Mouse (Mus musculus) CH12.LX (cell line): ENCODE measurements around the gene Ccdc69. TPM values are rescaled to one million over a fixed set of nuclear protein-coding genes. Genes with fewer than 3 reads are reported as not detected.
A peak's percentile ranks its signal among the peaks of the same experiment; 100 is the strongest.

Experiments
- DNase-seq: peaks from one replicate; pipeline ENCODE4 v3.0.0-alpha.2; 2013; ENCODE audit errors: extremely low read depth
- H3K27ac ChIP-seq: 2 replicates; pipeline ENCODE4 v1.5.1; 2012; ENCODE audit warnings: low read depth, mild to moderate bottlenecking, control low read depth, moderate library complexity; ENCODE audit not compliant: insufficient read depth
- H3K27me3 ChIP-seq: replicated peaks from 2 replicates; pipeline ENCODE3; 2012; ENCODE audit warnings: inconsistent platforms
- H3K36me3 ChIP-seq, 2 experiments: replicated peaks in 1 of 2; 2 replicates each; pipeline versions ENCODE3 to v1.6.1; 2012; ENCODE audit warnings: inconsistent platforms in 1 of 2, low read length in 1 of 2, mild to moderate bottlenecking in 1 of 2, mixed read lengths in 1 of 2, moderate library complexity in 1 of 2; ENCODE audit not compliant: control insufficient read depth in 1 of 2, insufficient read depth in 1 of 2
- H3K4me1 ChIP-seq, 2 experiments: 2 replicates each; pipeline ENCODE4 v1.6.1; 2012; ENCODE audit warnings: inconsistent platforms in 1 of 2, moderate library complexity in 1 of 2; ENCODE audit not compliant: insufficient read depth in 2 of 2, control insufficient read depth in 1 of 2
- H3K4me2 ChIP-seq: 2 replicates; pipeline ENCODE4 v1.6.1; 2012; ENCODE audit warnings: low read depth, mild to moderate bottlenecking, control low read depth; ENCODE audit not compliant: poor library complexity, insufficient read depth, severe bottlenecking
- H3K4me3 ChIP-seq, 3 experiments: fragments of 150-350 bp in 1 of 3; sonication (generic) in 1 of 3; replicated peaks in 1 of 3; 2 replicates each; pipeline versions ENCODE3 to v1.5.1; 2011 to 2012; ENCODE audit warnings: low read depth in 2 of 3, low read length in 2 of 3, mild to moderate bottlenecking in 2 of 3, moderate library complexity in 2 of 3, control low read depth in 1 of 3, improper control_type of control experiment in 1 of 3, inconsistent platforms in 1 of 3, mixed read lengths in 1 of 3; ENCODE audit not compliant: poor library complexity in 1 of 3
- H3K79me2 ChIP-seq: replicated peaks from 2 replicates; pipeline ENCODE4 v1.6.1; 2012; ENCODE audit warnings: mild to moderate bottlenecking, moderate library complexity; ENCODE audit not compliant: control insufficient read depth, poor library complexity, insufficient read depth, severe bottlenecking; ENCODE audit errors: extremely low read depth
- H3K9ac ChIP-seq: 2 replicates; pipeline ENCODE4 v1.6.1; 2012; ENCODE audit warnings: low read depth, mild to moderate bottlenecking, control low read depth, moderate library complexity; ENCODE audit not compliant: insufficient read depth
- H3K9me3 ChIP-seq: replicated peaks from 2 replicates; pipeline ENCODE3; 2012; ENCODE audit warnings: low read length, inconsistent platforms, mixed read lengths
- CHD1 ChIP-seq: IDR thresholded peaks from 2 replicates; pipeline ENCODE4 v1.6.1; 2012; ENCODE audit warnings: low read depth, low read length, improper control_type of control experiment, inconsistent platforms
- CHD2 ChIP-seq: IDR thresholded peaks from 2 replicates; pipeline ENCODE4 v1.6.1; 2011; ENCODE audit warnings: low read length, improper control_type of control experiment
- CTCF ChIP-seq, 2 experiments: IDR thresholded peaks in 1 of 2; conservative IDR thresholded peaks in 1 of 2; 2 replicates each; pipeline ENCODE4 v1.5.1; 2011 to 2012; ENCODE audit warnings: low read depth in 2 of 2, low read length in 2 of 2, improper control_type of control experiment in 1 of 2, inconsistent platforms in 1 of 2, mild to moderate bottlenecking in 1 of 2, moderate library complexity in 1 of 2
- E2F4 ChIP-seq: IDR thresholded peaks from 2 replicates; pipeline ENCODE4 v1.6.1; 2011; ENCODE audit warnings: low read depth, low read length, improper control_type of control experiment; ENCODE audit not compliant: insufficient replicate concordance
- ELF1 ChIP-seq: IDR thresholded peaks from 2 replicates; pipeline ENCODE4 v1.6.1; 2014; ENCODE audit warnings: low read depth, mild to moderate bottlenecking, inconsistent platforms, low read length, improper control_type of control experiment
- EP300 ChIP-seq: IDR thresholded peaks from 2 replicates; pipeline ENCODE4 v1.6.1; 2011; ENCODE audit warnings: low read length, improper control_type of control experiment
- ETS1 ChIP-seq: conservative IDR thresholded peaks from 2 replicates; pipeline ENCODE4 v1.6.1; 2012; ENCODE audit warnings: low read depth, mild to moderate bottlenecking, inconsistent platforms, low read length, improper control_type of control experiment, moderate library complexity
- HCFC1 ChIP-seq: IDR thresholded peaks from 2 replicates; pipeline ENCODE4 v1.6.1; 2012; ENCODE audit warnings: low read depth, mild to moderate bottlenecking, inconsistent platforms, low read length, improper control_type of control experiment
- IRF4 ChIP-seq: IDR thresholded peaks from 2 replicates; pipeline ENCODE4 v1.6.1; 2014; ENCODE audit warnings: low read depth, mild to moderate bottlenecking, inconsistent platforms, low read length, improper control_type of control experiment
- JUN ChIP-seq: IDR thresholded peaks from 2 replicates; pipeline ENCODE4 v1.6.1; 2011; ENCODE audit warnings: low read depth, mild to moderate bottlenecking, low read length, improper control_type of control experiment, moderate library complexity; ENCODE audit not compliant: insufficient read depth
- JUND ChIP-seq: conservative IDR thresholded peaks from 2 replicates; pipeline ENCODE4 v1.6.1; 2011; ENCODE audit warnings: low read depth, low read length, improper control_type of control experiment
- KAT2A ChIP-seq: IDR thresholded peaks from 2 replicates; pipeline ENCODE4 v1.6.1; 2012; ENCODE audit warnings: low read length, improper control_type of control experiment, inconsistent platforms; ENCODE audit not compliant: insufficient replicate concordance
- MAFK ChIP-seq: IDR thresholded peaks from 2 replicates; pipeline ENCODE4 v1.6.1; 2011; ENCODE audit warnings: low read length, improper control_type of control experiment; ENCODE audit not compliant: insufficient replicate concordance
- MAX ChIP-seq: IDR thresholded peaks from 2 replicates; pipeline ENCODE4 v1.6.1; 2011; ENCODE audit warnings: low read length, improper control_type of control experiment
- MAZ ChIP-seq: IDR thresholded peaks from 2 replicates; pipeline ENCODE4 v1.6.1; 2012; ENCODE audit warnings: low read depth, mild to moderate bottlenecking, inconsistent platforms, low read length, improper control_type of control experiment, moderate library complexity
- MEF2A ChIP-seq: IDR thresholded peaks from 2 replicates; pipeline ENCODE4 v1.6.1; 2014; ENCODE audit warnings: low read depth, mild to moderate bottlenecking, inconsistent platforms, low read length, improper control_type of control experiment, borderline replicate concordance
- MYC ChIP-seq: IDR thresholded peaks from 2 replicates; pipeline ENCODE4 v1.6.1; 2011; ENCODE audit warnings: low read depth, mild to moderate bottlenecking, improper control_type of control experiment, low read length
- PAX5 ChIP-seq: IDR thresholded peaks from 2 replicates; pipeline ENCODE4 v1.6.1; 2012; ENCODE audit warnings: low read length, inconsistent platforms, mixed read lengths
- POLR2A ChIP-seq: IDR thresholded peaks from 2 replicates; pipeline ENCODE4 v1.6.1; 2011; ENCODE audit warnings: low read depth, mild to moderate bottlenecking, improper control_type of control experiment, low read length
- RAD21 ChIP-seq: IDR thresholded peaks from 2 replicates; pipeline ENCODE4 v1.6.1; 2011; ENCODE audit warnings: low read depth, mild to moderate bottlenecking, low read length, improper control_type of control experiment, moderate library complexity
- RCOR1 ChIP-seq: conservative IDR thresholded peaks from 2 replicates; pipeline ENCODE4 v1.6.1; 2012; ENCODE audit warnings: low read depth, mild to moderate bottlenecking, inconsistent platforms, low read length, improper control_type of control experiment
- SMC3 ChIP-seq: IDR thresholded peaks from 2 replicates; pipeline ENCODE4 v1.6.1; 2011; ENCODE audit warnings: low read depth, low read length, improper control_type of control experiment
- TBP ChIP-seq: conservative IDR thresholded peaks from 2 replicates; pipeline ENCODE4 v1.6.1; 2011; ENCODE audit warnings: low read depth, low read length, improper control_type of control experiment
- TCF12 ChIP-seq: IDR thresholded peaks from 2 replicates; pipeline ENCODE4 v1.6.1; 2014; ENCODE audit warnings: low read depth, mild to moderate bottlenecking, inconsistent platforms, low read length, improper control_type of control experiment
- UBTF ChIP-seq: IDR thresholded peaks from 2 replicates; pipeline ENCODE4 v1.6.1; 2012; ENCODE audit warnings: low read depth, mild to moderate bottlenecking, inconsistent platforms, low read length, improper control_type of control experiment, moderate library complexity
- USF1 ChIP-seq: IDR thresholded peaks from 2 replicates; pipeline ENCODE4 v1.6.1; 2014; ENCODE audit warnings: low read depth, mild to moderate bottlenecking, inconsistent platforms, low read length, improper control_type of control experiment
- ZKSCAN1 ChIP-seq: IDR thresholded peaks from 2 replicates; pipeline ENCODE4 v1.6.1; 2012; ENCODE audit warnings: low read depth, inconsistent platforms, low read length, improper control_type of control experiment, borderline replicate concordance
- ZMIZ1 ChIP-seq: IDR thresholded peaks from 2 replicates; pipeline ENCODE4 v1.6.1; 2012; ENCODE audit warnings: low read depth, mild to moderate bottlenecking, inconsistent platforms, low read length, improper control_type of control experiment
- dilution Hi-C: fragments of 300-500 bp; cut with MboI; formaldehyde crosslinking; loops from 2 replicates; pipeline ENCODE4 v1.14.3; 2020; ENCODE audit warnings: low sequenced_read_pairs; ENCODE audit not compliant: extremely low pct_unique_long_range_greater_than_20kb, extremely low pct_ligation_motif_present
- in situ Hi-C: fragments of 300-500 bp; cut with MboI; formaldehyde crosslinking; loops from 3 replicates; pipeline ENCODE4 v1.14.3; 2019; ENCODE audit warnings: low sequenced_read_pairs, low pct_ligation_motif_present, low pct_unique_long_range_greater_than_20kb, mixed read lengths
- polyA plus RNA-seq: library from polyadenylated mRNA; unstranded; fragments of >175 nt; gene quantifications from 2 replicates; pipeline ENCODE4 v1.2.1, GENCODE M21; 2012; ENCODE audit warnings: low read depth; ENCODE audit not compliant: insufficient read length
- total RNA-seq, 2 experiments: library from RNA; depleted of rRNA; stranded (reverse); fragments of 300-350 nt in 1 of 2; fragments of >200 nt in 1 of 2; gene quantifications; 2 replicates each; pipeline ENCODE4 v1.2.3; 2012 to 2014

Gene Ccdc69
- total and polyA plus RNA-seq, 3 experiments, result 0.27 to 4.3 (median 0.61) TPM

- TF ChIP-seq UBTF, result 0 out of 2 replicates have a peak, but pooled peaks have one; percentile 58
- TF ChIP-seq HCFC1, result peak; percentile 44; the same call in 1 of the 2 replicates
- TF ChIP-seq JUND, result no peak; the same call in 1 of the 2 replicates
- TF ChIP-seq MAFK, result no peak
- TF ChIP-seq POLR2A, result peak; percentile 64
- TF ChIP-seq MAZ, result peak; percentile 99
- no peak for TF ChIP-seq E2F4
- TF ChIP-seq CHD1, result no peak
- TF ChIP-seq IRF4, result peak; percentile 92
- peak; percentile 95 for TF ChIP-seq MEF2A
These were observed 54.8 kb downstream of the Ccdc69 start (continued) for GRCm38 (mm10) chr11:55023049-55023564.

GRCm38 (mm10) chr11:55022508-55022907, 55.4 kb downstream of the Ccdc69 start:
- in situ Hi-C loops (no loop called here), dilution Hi-C loops (no loop called here)
- Histone ChIP-seq H3K36me3 (peaks cover 17 to 52% of the 10 kb centered on the region in 2 experiments), H3K79me2 (peaks cover 5% of the 10 kb centered on the region), H3K9me3 (no peaks in the 10 kb centered on the region), H3K4me1 (peaks cover 34 to 97% of the 10 kb centered on the region in 2 experiments), H3K9ac (0 out of 2 replicates have a peak overlapping the region, but pooled peaks have one; percentile 18), H3K27me3 (no peaks in the 10 kb centered on the region), H3K4me2 (peak overlapping the region; percentile 77), H3K4me3 (no peak overlapping the region), H3K27ac (peak overlapping the region; percentile 89)
- TF ChIP-seq PAX5 (no peak), MAFK (no peak), ELF1 (no peak), CHD2 (no peak), POLR2A (no peak), JUN (no peak), IRF4 (no peak), ZKSCAN1 (no peak), E2F4 (no peak), CTCF (conservative IDR thresholded peaks at IDR 0.05 in 1 of 2, IDR thresholded peaks at IDR 0.05 in 1 of 2; ENCODE audit: low read depth in 2 of 2, low read length in 2 of 2) (no peak)
- no peak for DNase-seq

GRCm38 (mm10) chr11:55021859-55022258, 56.1 kb downstream of the Ccdc69 start:
- H3K9ac ChIP-seq, result no peak overlapping the region
- peaks cover 34 to 97% of the 10 kb centered on the region in 2 experiments for H3K4me1 ChIP-seq
- no peak overlapping the region for H3K4me2 ChIP-seq
- peaks cover 5% of the 10 kb centered on the region for H3K79me2 ChIP-seq
- H3K4me3 ChIP-seq, result no peak overlapping the region
- in situ Hi-C loops, result no loop called here
- H3K27me3 ChIP-seq, result no peaks in the 10 kb centered on the region
- dilution Hi-C loops, result no loop called here
- H3K9me3 ChIP-seq, result no peaks in the 10 kb centered on the region
- no peak overlapping the region; the same call in 1 of the 2 replicates for H3K27ac ChIP-seq
- TF ChIP-seq MYC, result no peak
- no peak for TF ChIP-seq USF1
- no peak for TF ChIP-seq E2F4
- TF ChIP-seq SMC3, result no peak
- TF ChIP-seq MAX, result no peak
- no peak for TF ChIP-seq TCF12
- TF ChIP-seq HCFC1, result no peak
- no peak for TF ChIP-seq TBP
- TF ChIP-seq CTCF (conservative IDR thresholded peaks at IDR 0.05 in 1 of 2, IDR thresholded peaks at IDR 0.05 in 1 of 2; ENCODE audit: low read depth in 2 of 2, low read length in 2 of 2), result no peak
- TF ChIP-seq EP300, result no peak
- no peak for TF ChIP-seq ZMIZ1
- TF ChIP-seq POLR2A, result no peak
- no peak for TF ChIP-seq CHD2
- no peak for TF ChIP-seq UBTF
- no peak for TF ChIP-seq ETS1
- no peak for TF ChIP-seq MEF2A
- no peak for TF ChIP-seq CHD1
- TF ChIP-seq KAT2A, result no peak
- no peak for TF ChIP-seq RAD21
- TF ChIP-seq RCOR1, result no peak
- DNase-seq, result no peak
- peaks cover 17 to 58% of the 10 kb centered on the region in 2 experiments for H3K36me3 ChIP-seq
